Mouse (Mus musculus) neural tube, embryonic 11.5 days (tissue): ENCODE measurements around the gene M1ap. TPM values are rescaled to one million over a fixed set of nuclear protein-coding genes. Genes with fewer than 3 reads are reported as not detected.
A peak's percentile ranks its signal among the peaks of the same experiment; 100 is the strongest.

Source experiments
- ATAC-seq: fragments of 200-750 bp; cut with Nextera tagmentation; 2 replicates; pipeline ENCODE4 v1.8.0; 2017; ENCODE audit warnings: moderate number of reproducible peaks, mild to moderate bottlenecking, moderate TSS enrichment, moderate library complexity; ENCODE audit not compliant: insufficient read depth, low FRiP score, low TSS enrichment
- DNase-seq: peaks from one replicate; pipeline ENCODE4 v3.0.0-alpha.2; 2015; ENCODE audit warnings: low spot score
- H3K27ac ChIP-seq: fragments of 300-500 bp; sonication (generic); 2 replicates; pipeline ENCODE4 v1.5.1; 2014; ENCODE audit warnings: low read depth, mild to moderate bottlenecking, low read length
- H3K27me3 ChIP-seq: fragments of 300-500 bp; sonication (generic); 2 replicates; pipeline ENCODE4 v1.6.1; 2014; ENCODE audit warnings: mild to moderate bottlenecking, low read length, mixed read lengths; ENCODE audit not compliant: control insufficient read depth, insufficient read depth
- H3K36me3 ChIP-seq: fragments of 300-500 bp; sonication (generic); 2 replicates; pipeline ENCODE4 v1.6.1; 2014; ENCODE audit warnings: mild to moderate bottlenecking, low read length, moderate library complexity, mixed read lengths; ENCODE audit not compliant: control insufficient read depth, insufficient read depth
- H3K4me1 ChIP-seq: fragments of 300-500 bp; sonication (generic); 2 replicates; pipeline ENCODE4 v1.6.1; 2014; ENCODE audit warnings: low read length, mixed read lengths; ENCODE audit not compliant: control insufficient read depth, insufficient read depth
- H3K4me2 ChIP-seq: fragments of 300-500 bp; sonication (generic); 2 replicates; pipeline ENCODE4 v1.6.1; 2014; ENCODE audit warnings: low read depth, mild to moderate bottlenecking, moderate library complexity
- H3K4me3 ChIP-seq: fragments of 300-500 bp; sonication (generic); 2 replicates; pipeline ENCODE4 v1.5.1; 2014; ENCODE audit warnings: low read depth, low read length
- H3K9ac ChIP-seq: fragments of 300-500 bp; sonication (generic); 2 replicates; pipeline ENCODE4 v1.6.1; 2014; ENCODE audit warnings: mild to moderate bottlenecking, low read length
- H3K9me3 ChIP-seq: fragments of 300-500 bp; sonication (generic); 2 replicates; pipeline ENCODE4 v1.6.1; 2016; ENCODE audit warnings: low read length; ENCODE audit not compliant: control insufficient read depth
- WGBS: fragments of 180-500 bp; shearing (Covaris S2); extraction: QIAGEN DNeasy Blood & Tissue Kit; methylation state at CpG from one replicate; pipeline ENCODE4 v1.1.7; 2014; 5-methylcytosine and 5-hydroxymethylcytosine counted together
- polyA plus RNA-seq: library from polyadenylated mRNA; unstranded; fragments of >200 nt; fragmentation: Nextera tagmentation; extraction: Ambion mirVana; gene quantifications from 2 replicates; pipeline ENCODE4 v1.2.1, GENCODE M21; 2014

M1ap gene
- polyA plus RNA-seq, 1 experiment from 2014 or later = not detected

DNA sequence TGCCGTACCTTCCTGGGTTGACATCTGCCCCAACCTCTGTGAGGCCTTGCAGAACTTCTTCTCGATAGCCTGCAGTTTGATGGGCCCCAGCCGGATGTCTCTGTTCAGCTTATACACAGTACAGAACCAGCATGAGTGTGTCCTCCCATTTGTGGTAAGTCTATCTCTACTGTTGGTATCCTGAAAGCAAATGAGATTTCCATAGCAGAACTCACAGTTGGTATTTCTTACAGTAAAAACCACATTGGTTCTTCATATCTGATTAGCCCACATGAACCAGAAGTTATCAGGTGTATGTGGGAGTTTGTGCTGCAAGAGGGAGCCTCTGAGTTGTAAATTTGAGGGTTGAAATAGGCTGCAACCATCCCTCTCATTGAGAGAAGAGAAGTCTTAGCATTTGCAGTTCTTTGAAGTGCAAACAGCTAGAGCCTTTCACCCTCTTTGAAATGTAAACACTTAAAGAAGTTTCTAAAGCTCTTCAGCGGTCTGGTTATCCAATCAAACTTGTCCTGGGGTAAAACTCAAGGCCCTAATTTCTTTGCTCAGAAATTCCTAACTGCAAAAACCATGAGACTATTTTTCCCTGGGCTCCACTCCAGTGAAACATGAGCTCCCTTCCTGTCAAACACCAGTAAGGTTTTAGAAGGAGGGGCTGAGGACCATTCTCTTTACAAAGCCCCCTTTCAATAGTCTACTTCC lies 10.0 kb downstream of the M1ap start:
- no peak overlapping the region for H3K4me2 ChIP-seq
- no peak for ATAC-seq
- no peak overlapping the region for H3K4me3 ChIP-seq
- H3K36me3 ChIP-seq = no peaks in the 10 kb centered on the region
- no peaks in the 10 kb centered on the region for H3K4me1 ChIP-seq
- no peak overlapping the region for H3K27ac ChIP-seq
- H3K9me3 ChIP-seq = no peaks in the 10 kb centered on the region
- no peak for DNase-seq
- no peaks in the 10 kb centered on the region for H3K27me3 ChIP-seq
- H3K9ac ChIP-seq = no peak overlapping the region
- 45% methylated on average over 4 of the region's 4 CpGs for WGBS

DNA sequence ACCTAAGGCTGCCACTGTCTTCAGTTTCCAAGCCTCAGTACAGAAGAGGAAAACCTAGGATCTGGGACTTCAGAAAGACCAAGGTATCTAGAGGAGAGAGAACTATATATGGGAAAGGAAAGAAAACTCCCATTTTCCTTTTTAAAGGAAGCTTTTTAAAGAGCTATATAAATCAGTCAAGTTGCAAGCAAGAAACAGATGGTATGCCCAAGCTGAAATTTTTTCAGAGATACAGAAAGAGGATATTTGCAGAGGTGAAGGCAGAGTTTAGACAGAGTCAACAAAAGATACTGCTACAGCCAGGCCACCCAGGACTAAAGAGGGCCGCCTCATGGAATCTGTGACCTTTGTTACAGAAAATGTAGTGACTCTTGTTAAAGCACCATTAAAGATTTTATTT lies 15.0 kb downstream of the M1ap start:
- no peaks in the 10 kb centered on the region for H3K4me1 ChIP-seq
- ATAC-seq (no peak), DNase-seq (no peak)
- no peak overlapping the region for H3K27ac ChIP-seq
- H3K9ac ChIP-seq = no peak overlapping the region
- no peaks in the 10 kb centered on the region for H3K36me3 ChIP-seq
- no peak overlapping the region for H3K4me2 ChIP-seq
- H3K4me3 ChIP-seq = no peak overlapping the region
- H3K9me3 ChIP-seq = no peaks in the 10 kb centered on the region
- H3K27me3 ChIP-seq = no peaks in the 10 kb centered on the region
- 95% methylated on average over 1 of the region's 1 CpGs for WGBS

DNA sequence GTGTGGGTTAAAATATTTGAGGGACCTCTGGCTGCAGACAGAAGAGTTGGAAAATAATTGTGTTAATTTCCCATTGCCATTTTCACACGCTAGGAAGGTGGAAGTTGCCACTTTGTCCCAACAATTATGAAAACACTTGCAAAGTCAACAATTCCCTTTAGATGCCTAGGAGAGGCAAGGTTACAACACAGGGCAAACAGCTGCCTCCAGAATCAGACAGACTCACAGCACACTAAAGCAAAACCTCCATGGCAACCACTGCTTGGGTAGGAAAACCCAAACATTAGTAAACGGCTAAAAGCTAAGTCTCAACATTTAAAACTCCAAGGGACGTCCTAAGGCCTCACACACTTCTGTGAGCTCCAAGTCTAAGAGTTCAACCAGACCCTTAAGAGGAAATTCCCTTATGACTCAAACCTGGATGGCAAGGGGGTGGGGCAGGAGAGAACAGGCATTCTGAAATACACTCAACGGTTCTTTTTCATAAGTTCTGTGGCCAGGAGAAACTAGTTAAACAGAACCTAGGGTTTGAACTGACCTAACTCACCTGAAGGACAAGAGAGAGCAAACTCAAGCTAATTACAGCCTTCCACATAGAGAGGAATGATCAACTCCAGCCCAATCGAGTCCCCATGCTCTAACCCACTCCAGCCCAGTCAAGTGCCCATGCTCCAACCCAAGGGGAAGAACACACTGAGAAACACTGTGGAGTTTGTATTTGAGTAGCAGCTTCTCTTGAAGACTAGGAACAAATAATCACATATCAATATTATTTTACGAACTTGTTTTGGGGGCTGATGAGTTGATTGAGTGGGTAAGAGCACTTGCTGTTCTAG lies 22.8 kb downstream of the M1ap start:
- Histone ChIP-seq H3K9me3 (no peaks in the 10 kb centered on the region), H3K9ac (no peak overlapping the region), H3K4me2 (no peak overlapping the region), H3K4me1 (no peaks in the 10 kb centered on the region), H3K27ac (no peak overlapping the region), H3K27me3 (no peaks in the 10 kb centered on the region), H3K36me3 (no peaks in the 10 kb centered on the region), H3K4me3 (no peak overlapping the region)
- no peak for ATAC-seq
- DNase-seq = no peak
- 79% methylated on average over 6 of the region's 6 CpGs for WGBS

GRCm38 (mm10) chr6:82971031-82971430 lies 24.3 kb downstream of the M1ap start:
- H3K27me3 ChIP-seq = no peaks in the 10 kb centered on the region
- ATAC-seq (peak; percentile 50; the same call in 1 of the 2 replicates), DNase-seq (peak; percentile 68)
- no peak overlapping the region for H3K4me2 ChIP-seq
- H3K27ac ChIP-seq = no peak overlapping the region
- H3K4me1 ChIP-seq = no peaks in the 10 kb centered on the region
- no peaks in the 10 kb centered on the region for H3K36me3 ChIP-seq
- H3K9ac ChIP-seq = no peak overlapping the region
- no peak overlapping the region for H3K4me3 ChIP-seq
- 17% methylated on average over 5 of the region's 5 CpGs for WGBS
- H3K9me3 ChIP-seq = no peaks in the 10 kb centered on the region

DNA sequence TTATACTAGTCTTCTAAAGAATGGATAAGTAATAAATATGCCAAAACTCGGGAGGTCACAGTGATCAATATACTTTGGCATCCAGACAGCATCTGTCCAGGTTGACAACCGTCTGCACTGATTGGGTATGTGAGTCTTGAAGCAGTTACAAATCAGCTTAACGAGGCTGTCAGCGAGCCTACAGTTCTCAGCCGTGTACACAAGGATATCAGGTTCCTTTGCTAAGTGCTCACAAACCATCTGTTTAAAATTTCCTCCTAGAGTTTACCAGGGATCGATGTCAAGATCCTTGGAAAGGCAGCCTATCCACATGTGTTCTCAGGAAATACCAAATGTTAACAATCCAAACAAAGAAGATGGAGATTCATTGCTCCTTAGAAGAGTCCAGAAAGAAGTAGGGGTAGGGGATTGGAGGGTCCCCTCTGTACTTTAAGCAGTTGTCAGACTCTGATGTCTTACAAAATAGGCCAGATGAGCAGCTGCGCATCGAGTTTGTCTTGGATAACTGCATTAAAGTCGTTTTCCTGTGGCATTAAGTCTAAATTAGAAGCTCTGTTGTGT lies 40.8 kb downstream of the M1ap start:
- no peak overlapping the region for H3K4me2 ChIP-seq
- H3K27ac ChIP-seq = no peak overlapping the region
- 48% methylated on average over 9 of the region's 9 CpGs for WGBS
- no peaks in the 10 kb centered on the region for H3K9me3 ChIP-seq
- H3K36me3 ChIP-seq = no peaks in the 10 kb centered on the region
- ATAC-seq = no peak
- no peak for DNase-seq
- H3K4me1 ChIP-seq = no peaks in the 10 kb centered on the region
- H3K4me3 ChIP-seq = no peak overlapping the region
- H3K9ac ChIP-seq = no peak overlapping the region
- H3K27me3 ChIP-seq = no peaks in the 10 kb centered on the region

GRCm38 (mm10) chr6:82993696-82994095 lies 47.0 kb downstream of the M1ap start:
- H3K4me2 ChIP-seq = no peak overlapping the region
- no peaks in the 10 kb centered on the region for H3K36me3 ChIP-seq
- no peaks in the 10 kb centered on the region for H3K27me3 ChIP-seq
- 48% methylated on average over 1 of the region's 1 CpGs for WGBS
- no peak overlapping the region for H3K9ac ChIP-seq
- ATAC-seq (no peak), DNase-seq (no peak)
- H3K27ac ChIP-seq = no peak overlapping the region
- no peaks in the 10 kb centered on the region for H3K4me1 ChIP-seq
- H3K4me3 ChIP-seq = no peak overlapping the region
- no peaks in the 10 kb centered on the region for H3K9me3 ChIP-seq

DNA sequence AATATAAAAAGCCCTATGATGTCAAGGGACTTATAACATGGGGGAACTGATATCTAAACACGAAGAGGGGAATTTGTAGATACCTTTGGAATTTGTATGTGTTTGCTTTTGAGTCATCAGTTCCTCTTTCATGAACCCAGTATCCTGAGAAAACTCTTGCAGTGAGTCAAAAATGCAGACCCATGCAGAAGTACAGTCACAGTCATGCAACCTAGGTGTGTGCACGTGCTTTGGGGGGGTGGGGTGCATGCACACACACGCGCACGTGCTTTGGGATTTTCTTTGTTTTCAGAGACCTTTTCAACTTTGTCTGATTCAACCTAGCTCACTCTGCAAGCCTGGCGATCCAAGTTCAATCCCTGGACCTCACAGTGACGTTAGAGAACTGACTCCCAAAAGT lies 47.7 kb downstream of the M1ap start:
- WGBS = 81% methylated on average over 7 of the region's 7 CpGs
- DNase-seq = no peak
- no peaks in the 10 kb centered on the region for H3K4me1 ChIP-seq

GRCm38 (mm10) chr6:82996740-82997315 lies 50.1 kb downstream of the M1ap start:
- Histone ChIP-seq H3K27me3 (no peaks in the 10 kb centered on the region), H3K9ac (peak overlapping the region; percentile 22; the same call in 1 of the 2 replicates), H3K27ac (no peak overlapping the region), H3K4me2 (peak overlapping the region; percentile 25), H3K9me3 (no peaks in the 10 kb centered on the region), H3K4me1 (no peaks in the 10 kb centered on the region), H3K36me3 (no peaks in the 10 kb centered on the region), H3K4me3 (0 out of 2 replicates have a peak overlapping the region, but pooled peaks have one; percentile 2)
- DNase-seq = peak; percentile 91
- WGBS = 14% methylated on average over 11 of the region's 11 CpGs
- peak; percentile 81 for ATAC-seq

More for the DNA sequence above, 47.7 kb downstream of the M1ap start:
- Histone ChIP-seq H3K27me3 (no peaks in the 10 kb centered on the region), H3K36me3 (no peaks in the 10 kb centered on the region), H3K9ac (no peak overlapping the region), H3K4me2 (no peak overlapping the region), H3K27ac (no peak overlapping the region), H3K4me3 (no peak overlapping the region), H3K9me3 (no peaks in the 10 kb centered on the region)
- ATAC-seq = no peak
